Mouse (Mus musculus): Measurements from ENCODE around the gene Olfr1094.

DNA sequence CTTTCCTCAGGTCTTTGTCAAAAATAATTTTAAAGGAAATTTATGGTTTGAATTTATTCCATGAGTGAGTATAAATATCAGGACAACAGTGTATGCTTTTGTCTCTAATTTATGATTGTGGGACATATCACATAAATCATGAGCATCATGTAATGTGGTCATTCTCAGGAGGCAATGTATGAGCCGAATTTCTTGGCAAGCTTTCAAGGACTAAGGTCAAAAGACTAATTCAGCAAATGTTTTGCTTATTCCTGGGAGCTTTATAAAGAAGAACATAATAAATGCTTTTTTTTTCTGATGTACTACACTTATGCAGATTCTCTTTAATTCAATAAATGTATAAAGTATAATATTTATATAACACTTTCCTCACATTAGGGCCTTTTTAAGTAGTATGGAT lies 50.2 kb downstream of the Olfr1094 start, which contains the start of gene Gm13723:
- TF ChIP-seq SIN3A (IDR thresholded peaks at IDR 0.05; ENCODE audit: low read length) (no peak), ZNF384 (IDR thresholded peaks at IDR 0.05; ENCODE audit: low read depth, low read length) (no peak), ZMIZ1 (IDR thresholded peaks at IDR 0.05; ENCODE audit: low read depth, low read length) (no peak), CHD1 (IDR thresholded peaks at IDR 0.05; ENCODE audit: low read depth, low read length) (no peak)

All from MEL (cell line).